Comparison of ENCODE assay signal across 7 mouse cellular contexts in the genomic region with DNA sequence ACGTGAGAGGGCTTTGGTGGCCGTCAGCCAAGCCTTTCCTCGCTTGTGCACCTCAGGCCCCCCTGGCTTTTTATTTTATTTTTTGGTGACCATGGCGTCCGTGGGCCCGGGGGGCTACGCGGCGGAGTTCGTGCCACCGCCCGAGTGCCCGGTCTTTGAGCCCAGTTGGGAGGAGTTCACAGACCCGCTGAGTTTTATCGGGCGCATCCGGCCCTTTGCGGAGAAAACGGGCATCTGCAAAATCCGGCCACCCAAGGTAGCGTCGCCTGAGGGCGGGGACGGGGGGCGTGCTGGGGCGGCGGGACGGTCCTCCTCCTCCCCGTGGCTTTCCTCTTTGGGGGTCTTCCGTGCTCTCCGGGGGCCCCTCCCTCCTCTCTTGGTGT. TPM values are rescaled to one million over a fixed set of nuclear protein-coding genes. Genes with fewer than 3 reads are reported as not detected.
A peak's percentile ranks its signal among the peaks of the same experiment; 100 is the strongest.
DNase-seq lines count a peak whose midpoint lies in the region; ATAC-seq lines count a peak whose summit lies in the region.

No protein-coding gene starts in this region.

- no peaks in the 10 kb centered on the region for H3K9me3 ChIP-seq in forebrain, embryonic 12.5 days
- H3K9me3 ChIP-seq in liver, embryonic 12.5 days (replicated peaks): no peaks in the 10 kb centered on the region

- H3K27me3 ChIP-seq in forebrain, embryonic 12.5 days: no peaks in the 10 kb centered on the region
- no peaks in the 10 kb centered on the region for H3K27me3 ChIP-seq in liver, embryonic 12.5 days (replicated peaks)

- peak; percentile 34 for DNase-seq in thymus, postnatal 0 days (ENCODE audit: low spot score)
- no peak for DNase-seq in thymus, postnatal 14 days
- DNase-seq in spleen, postnatal 4 days (ENCODE audit: low spot score in 2 of 2): peak; percentile 55 to 84
- DNase-seq in cerebellum, postnatal 14 days: no peak
- DNase-seq in layer of hippocampus, postnatal 10 days (ENCODE audit: low spot score in 2 of 2): no peak

- H3K4me1 ChIP-seq in forebrain, embryonic 12.5 days: peaks cover 18% of the 10 kb centered on the region
- peaks cover 19% of the 10 kb centered on the region for H3K4me1 ChIP-seq in liver, embryonic 12.5 days

- WGBS in forebrain, embryonic 12.5 days: under 1% methylated on average over 31 of the region's 31 CpGs
- WGBS in liver, embryonic 12.5 days (ENCODE audit: insufficient replicate concordance): under 1% methylated on average over 31 of the region's 31 CpGs

- peaks cover 23% of the 10 kb centered on the region for H3K36me3 ChIP-seq in forebrain, embryonic 12.5 days (replicated peaks)
- peaks cover 30% of the 10 kb centered on the region for H3K36me3 ChIP-seq in liver, embryonic 12.5 days

- ATAC-seq in forebrain, embryonic 12.5 days (ENCODE audit: low FRiP score): 0 out of 2 replicates have a peak, but pooled peaks have one; percentile 12
- peak; percentile 38 for ATAC-seq in liver, embryonic 12.5 days

- H3K27ac ChIP-seq in forebrain, embryonic 12.5 days: peak overlapping the region; percentile 94
- peak overlapping the region; percentile 95 for H3K27ac ChIP-seq in liver, embryonic 12.5 days

- peak overlapping the region; percentile 90 for H3K9ac ChIP-seq in forebrain, embryonic 12.5 days
- peak overlapping the region; percentile 95 for H3K9ac ChIP-seq in liver, embryonic 12.5 days

- peak overlapping the region; percentile 99 for H3K4me3 ChIP-seq in forebrain, embryonic 12.5 days (replicated peaks)
- peak overlapping the region; percentile 97 for H3K4me3 ChIP-seq in liver, embryonic 12.5 days

- peak overlapping the region; percentile 89 for H3K4me2 ChIP-seq in forebrain, embryonic 12.5 days
- peak overlapping the region; percentile 91 for H3K4me2 ChIP-seq in liver, embryonic 12.5 days

RNA-seq across cellular contexts. Expression of gene Ccdc77, which starts 0.3 kb away (rescaled TPM):
- polyA plus RNA-seq in thymus, postnatal 0 days (2015; fragmentation: Nextera tagmentation; extraction: Ambion mirVana): 18.2 and 20.7 TPM in 2 replicates
- 23.9 and 28.3 TPM in 2 replicates for polyA plus RNA-seq in forebrain, embryonic 12.5 days (2016; fragmentation: Nextera tagmentation; extraction: Ambion mirVana)
- polyA plus RNA-seq in liver, embryonic 12.5 days (2016; fragmentation: Nextera tagmentation; extraction: Ambion mirVana): 20.5 and 21.7 TPM in 2 replicates
- 1 to 10 TPM; 8.3 to 8.4 TPM for total RNA-seq in layer of hippocampus, postnatal 10 days (2021)

RNA-seq across cellular contexts. Expression of gene Kdm5a, which starts 0.6 kb away (rescaled TPM):
- 61.2 and 78.3 TPM in 2 replicates for polyA plus RNA-seq in thymus, postnatal 0 days (2015; fragmentation: Nextera tagmentation; extraction: Ambion mirVana)
- 60.6 and 65.3 TPM in 2 replicates for polyA plus RNA-seq in forebrain, embryonic 12.5 days (2016; fragmentation: Nextera tagmentation; extraction: Ambion mirVana)
- 33.6 and 34.8 TPM in 2 replicates for polyA plus RNA-seq in liver, embryonic 12.5 days (2016; fragmentation: Nextera tagmentation; extraction: Ambion mirVana)
- total RNA-seq in layer of hippocampus, postnatal 10 days (2021): 10 to 100 TPM; 34.2 to 39.2 TPM

Comparison
In these comparisons a context has a peak if more than half of its experiments do, and no peak if none do; other contexts are left out.
1. DNase-seq: peak in thymus, postnatal 0 days (single experiment) and spleen, postnatal 4 days (2 of 2); none in thymus, postnatal 14 days (single experiment), cerebellum, postnatal 14 days (0 of 2) and layer of hippocampus, postnatal 10 days (0 of 2).